Mouse (Mus musculus): ENCODE results near the gene Zfp983. TPM values are rescaled to one million over a fixed set of nuclear protein-coding genes. Genes with fewer than 3 reads are reported as not detected.

The Zfp983 gene
- polyA plus RNA-seq, 1 experiment, result 0.55 TPM

GRCm38 (mm10) chr17:21703414-21703813, 53.0 kb downstream of the Zfp983 start:
- no peaks in the 10 kb centered on the region for H3K36me3 ChIP-seq (ENCODE audit: control insufficient read depth, insufficient read depth, low read length)
- 11% methylated on average over 1 of the region's 1 CpGs for WGBS
- H3K27ac ChIP-seq (ENCODE audit: insufficient read depth, low read length), result no peak overlapping the region
- no peaks in the 10 kb centered on the region for H3K27me3 ChIP-seq (ENCODE audit: control insufficient read depth, insufficient read depth, low read length)
- no peak overlapping the region for H3K4me3 ChIP-seq (ENCODE audit: extremely low read depth, insufficient read depth, insufficient read length)
- no peaks in the 10 kb centered on the region; the same call in 1 of the 2 replicates for H3K4me1 ChIP-seq (ENCODE audit: control insufficient read depth, insufficient read depth, insufficient read length)
- no peak for DNase-seq (ENCODE audit: low read depth in 1 of 2, low spot score in 2 of 2)
- TF ChIP-seq POLR2A (IDR thresholded peaks at IDR 0.05; ENCODE audit: low read depth, low read length), result no peak
- TF ChIP-seq CTCF (IDR thresholded peaks at IDR 0.05; ENCODE audit: extremely low read depth, insufficient read depth, insufficient read length, insufficient replicate concordance), result no peak

GRCm38 (mm10) chr17:21707343-21707996, 57.0 kb downstream of the Zfp983 start, which contains the start of gene Zfp760:
Gene Zfp760 (plus strand): TSS chr17:21707741.
- Histone ChIP-seq H3K4me3 (ENCODE audit: extremely low read depth, insufficient read depth, insufficient read length) (peak within 1 kb of the TSS; percentile 68), H3K27ac (ENCODE audit: insufficient read depth, low read length) (peak within 1 kb of the TSS; percentile 19; the same call in 1 of the 2 replicates), H3K4me1 (ENCODE audit: control insufficient read depth, insufficient read depth, insufficient read length) (peaks cover 3% of the 10 kb centered on the region; the same call in 1 of the 2 replicates), H3K27me3 (ENCODE audit: control insufficient read depth, insufficient read depth, low read length) (no peaks in the 10 kb centered on the region), H3K36me3 (ENCODE audit: control insufficient read depth, insufficient read depth, low read length) (no peaks in the 10 kb centered on the region)
- WGBS, result 9% methylated on average over 26 of the region's 26 CpGs
- TF ChIP-seq POLR2A (IDR thresholded peaks at IDR 0.05; ENCODE audit: low read depth, low read length) (no peak; the same call in 1 of the 2 replicates), CTCF (IDR thresholded peaks at IDR 0.05; ENCODE audit: extremely low read depth, insufficient read depth, insufficient read length, insufficient replicate concordance) (no peak)
- DNase-seq (ENCODE audit: low read depth in 1 of 2, low spot score in 2 of 2), result peak; percentile 11 to 72

GRCm38 (mm10) chr17:21708401-21708800, 58.0 kb downstream of the Zfp983 start:
- Histone ChIP-seq H3K4me3 (ENCODE audit: extremely low read depth, insufficient read depth, insufficient read length) (no peak overlapping the region), H3K27ac (ENCODE audit: insufficient read depth, low read length) (no peak overlapping the region), H3K27me3 (ENCODE audit: control insufficient read depth, insufficient read depth, low read length) (no peaks in the 10 kb centered on the region), H3K4me1 (ENCODE audit: control insufficient read depth, insufficient read depth, insufficient read length) (peaks cover 3% of the 10 kb centered on the region; the same call in 1 of the 2 replicates), H3K36me3 (ENCODE audit: control insufficient read depth, insufficient read depth, low read length) (0 out of 2 replicates have a peak, but pooled peaks cover under 1% of the 10 kb centered on the region)
- no peak for DNase-seq (ENCODE audit: low read depth in 1 of 2, low spot score in 2 of 2)
- TF ChIP-seq CTCF (IDR thresholded peaks at IDR 0.05; ENCODE audit: extremely low read depth, insufficient read depth, insufficient read length, insufficient replicate concordance), result no peak
- no peak for TF ChIP-seq POLR2A (IDR thresholded peaks at IDR 0.05; ENCODE audit: low read depth, low read length)
- WGBS, result 13% methylated on average over 2 of the region's 2 CpGs

Other genes with a start within 250 kb of the Zfp983 start
- 0.34 and 0.38 TPM in 2 replicates for gene Zfp54, start 227.4 kb upstream of the Zfp983 start, polyA plus RNA-seq (2012; rRNA removed)
- gene Zfp51, start 200.2 kb upstream of the Zfp983 start, polyA plus RNA-seq (2012; rRNA removed), result 0.56 and 0.63 TPM in 2 replicates
- gene Zfp53, start 161.6 kb upstream of the Zfp983 start, polyA plus RNA-seq (2012; rRNA removed), result 2.2 TPM in 2 replicates
- 0.54 and 0.56 TPM in 2 replicates for gene Zfp52, start 115.1 kb upstream of the Zfp983 start, polyA plus RNA-seq (2012; rRNA removed)
- 0.28 and 0.32 TPM in 2 replicates for gene Zfp948, start 83.6 kb upstream of the Zfp983 start, polyA plus RNA-seq (2012; rRNA removed)
- gene Gm10226, start 41.2 kb downstream of the Zfp983 start, polyA plus RNA-seq (2012; rRNA removed), result not detected in 2 replicates
- gene Zfp760, start 57.1 kb downstream of the Zfp983 start, polyA plus RNA-seq (2012; rRNA removed), result 0.42 and 0.47 TPM in 2 replicates
- 0.29 and 0.56 TPM in 2 replicates for gene Zfp229, start 80.2 kb downstream of the Zfp983 start, polyA plus RNA-seq (2012; rRNA removed)
- gene Zfp820, start 195.1 kb downstream of the Zfp983 start, polyA plus RNA-seq (2012; rRNA removed), result 0.02 TPM in 1 of 2 replicates, not detected in the other

Measured in spleen, adult 2 months (tissue).